Mouse (Mus musculus) liver, embryonic 12.5 days (tissue): ENCODE measurements around the gene Shisa4. TPM values are rescaled to one million over a fixed set of nuclear protein-coding genes. Genes with fewer than 3 reads are reported as not detected.

Experiments used
- ATAC-seq: fragments of 200-750 bp; cut with Nextera tagmentation; 2 replicates; pipeline ENCODE4 v1.8.0; 2017; ENCODE audit warnings: moderate number of reproducible peaks, mild to moderate bottlenecking, moderate library complexity
- H3K27ac ChIP-seq: fragments of 300-500 bp; sonication (generic); 2 replicates; pipeline ENCODE4 v1.5.1; 2016; ENCODE audit warnings: mild to moderate bottlenecking
- H3K27me3 ChIP-seq: fragments of 300-500 bp; sonication (generic); replicated peaks from 2 replicates; pipeline ENCODE4 v1.6.1; 2016; ENCODE audit warnings: mild to moderate bottlenecking, moderate library complexity
- H3K36me3 ChIP-seq: fragments of 300-500 bp; sonication (generic); 2 replicates; pipeline ENCODE4 v1.6.1; 2016; ENCODE audit warnings: mild to moderate bottlenecking, moderate library complexity
- H3K4me1 ChIP-seq: fragments of 300-500 bp; sonication (generic); 2 replicates; pipeline ENCODE4 v1.6.1; 2016
- H3K4me2 ChIP-seq: fragments of 300-500 bp; sonication (generic); 2 replicates; pipeline ENCODE4 v1.6.1; 2016; ENCODE audit warnings: mild to moderate bottlenecking, moderate library complexity
- H3K4me3 ChIP-seq: fragments of 300-500 bp; sonication (generic); 2 replicates; pipeline ENCODE4 v1.5.1; 2016; ENCODE audit warnings: mild to moderate bottlenecking, moderate library complexity
- H3K9ac ChIP-seq: fragments of 300-500 bp; sonication (generic); 2 replicates; pipeline ENCODE4 v1.6.1; 2016; ENCODE audit warnings: mild to moderate bottlenecking, moderate library complexity
- H3K9me3 ChIP-seq: fragments of 300-500 bp; sonication (generic); replicated peaks from 2 replicates; pipeline ENCODE4 v1.6.1; 2016; ENCODE audit warnings: mild to moderate bottlenecking, moderate library complexity
- WGBS: fragments of 180-500 bp; shearing (Covaris S2); methylation state at CpG from one replicate; pipeline ENCODE4 v1.1.7; 2016; ENCODE audit not compliant: insufficient replicate concordance; 5-methylcytosine and 5-hydroxymethylcytosine counted together
- polyA plus RNA-seq: library from polyadenylated mRNA; unstranded; fragments of >200 nt; fragmentation: Nextera tagmentation; extraction: Ambion mirVana; gene quantifications from 2 replicates; pipeline ENCODE4 v1.2.1, GENCODE M21; 2016

The Shisa4 gene
- polyA plus RNA-seq, 1 experiment from 2014 or later = 5.4 TPM

DNA sequence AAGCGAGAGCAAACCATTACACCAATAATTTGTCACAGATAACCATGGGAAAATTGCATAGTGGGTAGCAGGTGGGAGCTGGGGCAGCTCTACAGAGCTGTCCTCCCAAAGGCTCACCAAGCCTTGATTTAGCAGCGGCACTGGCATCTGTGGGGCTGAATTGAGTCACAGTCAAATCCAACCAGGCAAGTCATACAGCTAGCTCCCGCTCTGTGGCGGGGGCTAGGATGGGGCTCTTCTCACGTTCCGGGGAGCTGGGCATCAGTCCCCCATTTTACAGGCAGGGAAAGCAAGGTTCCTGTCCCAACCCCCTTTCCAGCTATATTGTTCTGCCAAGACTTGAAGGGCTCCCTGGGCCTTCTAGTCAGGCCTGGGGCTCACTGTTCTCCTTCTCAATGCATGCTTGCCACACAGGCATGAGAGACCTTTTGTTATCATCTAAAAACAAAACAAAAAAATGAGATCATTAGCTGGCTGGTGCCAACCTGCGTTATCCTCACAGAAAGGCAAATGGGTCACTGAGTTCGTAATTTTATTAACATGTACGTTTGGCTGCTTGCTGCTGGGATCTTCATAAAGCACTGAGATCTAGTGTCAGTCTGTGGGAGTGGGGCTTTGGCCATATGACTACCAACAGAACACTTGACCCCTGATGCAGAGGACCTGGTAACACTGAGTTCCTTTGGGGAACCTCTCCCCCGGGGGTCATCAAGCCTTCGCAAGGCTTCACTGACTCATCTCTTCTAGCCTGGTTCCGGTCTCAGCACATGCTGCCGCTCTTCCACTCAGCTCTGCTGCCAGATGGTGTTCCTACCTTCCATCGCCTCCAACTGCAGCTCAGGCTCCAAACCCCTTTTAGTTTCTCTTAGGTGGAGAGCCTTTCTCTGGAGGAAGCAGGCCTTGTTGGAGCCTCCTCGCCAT is 5.3 kb upstream of the Shisa4 start:
- Histone ChIP-seq H3K9me3 (no peaks in the 10 kb centered on the region), H3K27me3 (peaks cover 25% of the 10 kb centered on the region), H3K27ac (no peak overlapping the region), H3K4me1 (no peaks in the 10 kb centered on the region), H3K4me3 (no peak overlapping the region), H3K4me2 (no peak overlapping the region), H3K36me3 (peaks cover 29% of the 10 kb centered on the region), H3K9ac (no peak overlapping the region)
- no peak for ATAC-seq
- WGBS = 71% methylated on average over 15 of the region's 15 CpGs

DNA sequence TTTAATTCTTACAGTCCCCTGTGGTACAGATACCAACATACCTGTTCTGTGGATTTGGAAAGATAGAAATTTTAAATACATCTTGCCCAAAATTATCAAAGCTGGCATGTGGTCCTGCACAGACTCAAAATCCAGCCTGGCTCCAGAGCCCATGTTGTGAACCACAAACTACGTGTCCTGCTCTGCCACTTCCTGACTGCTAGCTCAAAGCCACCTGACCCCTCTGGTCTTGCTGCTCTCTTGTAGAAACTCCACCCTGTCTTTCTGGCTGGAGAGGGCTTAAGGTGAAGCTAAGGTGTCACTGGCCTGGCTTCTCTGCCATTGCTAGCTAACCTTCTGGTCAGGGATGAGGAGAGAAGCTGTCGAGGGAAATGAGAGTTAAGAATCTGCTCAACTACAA is 4.0 kb upstream of the Shisa4 start:
- H3K9ac ChIP-seq = no peak overlapping the region
- WGBS = 40% methylated on average over 2 of the region's 2 CpGs

DNA sequence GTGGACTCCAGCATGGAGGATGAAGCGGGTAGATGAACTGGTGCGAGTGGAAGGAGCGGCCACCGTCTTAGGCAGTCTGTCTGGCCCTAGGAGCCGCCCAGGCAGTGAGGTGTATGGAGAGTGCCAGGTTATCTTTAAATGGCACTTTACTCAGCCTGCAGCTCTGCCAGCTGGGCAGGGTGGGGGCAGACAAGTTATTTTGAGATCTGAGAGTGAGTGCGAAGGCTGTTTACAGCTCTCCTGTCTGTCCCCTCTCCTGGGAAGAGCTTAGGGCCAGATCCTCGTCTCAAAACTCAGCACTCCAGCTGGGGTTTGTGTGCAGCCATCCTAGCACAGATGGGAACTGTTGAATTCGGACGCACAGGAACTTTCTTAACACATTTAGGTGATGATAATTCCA is 3.5 kb upstream of the Shisa4 start:
- no peak for ATAC-seq
- Histone ChIP-seq H3K4me1 (peaks cover 11% of the 10 kb centered on the region; the same call in 1 of the 2 replicates), H3K4me2 (no peak overlapping the region), H3K4me3 (no peak overlapping the region), H3K9ac (no peak overlapping the region), H3K27me3 (peaks cover 42% of the 10 kb centered on the region), H3K36me3 (peaks cover 11% of the 10 kb centered on the region), H3K9me3 (no peaks in the 10 kb centered on the region), H3K27ac (no peak overlapping the region)
- 55% methylated on average over 9 of the region's 9 CpGs for WGBS

More for the DNA sequence above, 4.0 kb upstream of the Shisa4 start:
- Histone ChIP-seq H3K27me3 (peaks cover 38% of the 10 kb centered on the region), H3K9me3 (no peaks in the 10 kb centered on the region), H3K4me2 (no peak overlapping the region), H3K27ac (no peak overlapping the region), H3K36me3 (peaks cover 16% of the 10 kb centered on the region), H3K4me1 (peaks cover 9% of the 10 kb centered on the region; the same call in 1 of the 2 replicates), H3K4me3 (no peak overlapping the region)
- ATAC-seq = no peak

DNA sequence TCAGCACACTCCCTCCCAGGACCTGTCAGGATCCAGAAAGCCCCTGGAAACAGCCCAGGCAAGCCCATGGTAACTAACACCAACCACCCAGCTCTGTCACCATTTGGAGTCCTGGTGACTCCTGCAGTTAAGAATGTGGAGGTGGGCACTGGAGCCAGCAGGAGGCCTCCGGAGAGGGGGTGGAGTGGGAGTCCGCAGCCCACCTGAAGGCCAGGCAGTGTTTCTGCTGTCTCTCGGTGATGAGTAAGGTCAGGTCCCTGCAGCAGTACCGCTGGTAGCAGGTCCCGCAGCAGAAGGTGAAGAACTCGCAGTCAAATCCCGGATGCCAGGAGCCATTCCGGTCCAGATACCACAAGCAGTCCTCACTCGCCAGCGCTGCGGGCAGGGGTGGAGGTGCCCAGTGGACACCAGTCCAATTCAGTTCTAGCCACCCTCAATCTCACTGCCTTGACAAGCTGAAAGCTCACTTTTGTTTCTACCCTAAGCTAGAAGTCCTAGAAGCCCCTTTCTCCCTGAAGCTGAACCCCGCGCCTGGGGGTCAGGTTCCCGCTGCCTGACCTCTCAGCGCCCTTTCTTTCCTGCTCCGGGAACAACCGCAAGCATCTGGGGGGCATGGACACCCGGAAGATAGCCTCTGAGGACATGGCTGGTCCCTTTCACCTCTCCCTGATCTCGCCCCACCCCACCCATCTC is 716 bp downstream of the Shisa4 start:
- H3K9ac ChIP-seq = peak overlapping the region; percentile 57
- no peak for ATAC-seq
- H3K9me3 ChIP-seq = no peaks in the 10 kb centered on the region
- H3K27me3 ChIP-seq = peaks cover 65% of the 10 kb centered on the region
- 8% methylated on average over 19 of the region's 19 CpGs for WGBS
- no peaks in the 10 kb centered on the region for H3K36me3 ChIP-seq
- H3K27ac ChIP-seq = no peak overlapping the region
- H3K4me2 ChIP-seq = peak overlapping the region; percentile 76
- peak overlapping the region; percentile 53 for H3K4me3 ChIP-seq
- H3K4me1 ChIP-seq = peaks cover 11% of the 10 kb centered on the region; the same call in 1 of the 2 replicates

GRCm38 (mm10) chr1:135373171-135373677 is 1.8 kb downstream of the Shisa4 start:
- 48% methylated on average over 4 of the region's 4 CpGs for WGBS
- H3K4me3 ChIP-seq = no peak overlapping the region
- H3K4me1 ChIP-seq = peaks cover 19% of the 10 kb centered on the region; the same call in 1 of the 2 replicates
- H3K9ac ChIP-seq = no peak overlapping the region
- no peaks in the 10 kb centered on the region for H3K36me3 ChIP-seq
- no peaks in the 10 kb centered on the region for H3K9me3 ChIP-seq
- no peak overlapping the region for H3K27ac ChIP-seq
- ATAC-seq = no peak
- no peak overlapping the region for H3K4me2 ChIP-seq
- peaks cover 69% of the 10 kb centered on the region for H3K27me3 ChIP-seq

DNA sequence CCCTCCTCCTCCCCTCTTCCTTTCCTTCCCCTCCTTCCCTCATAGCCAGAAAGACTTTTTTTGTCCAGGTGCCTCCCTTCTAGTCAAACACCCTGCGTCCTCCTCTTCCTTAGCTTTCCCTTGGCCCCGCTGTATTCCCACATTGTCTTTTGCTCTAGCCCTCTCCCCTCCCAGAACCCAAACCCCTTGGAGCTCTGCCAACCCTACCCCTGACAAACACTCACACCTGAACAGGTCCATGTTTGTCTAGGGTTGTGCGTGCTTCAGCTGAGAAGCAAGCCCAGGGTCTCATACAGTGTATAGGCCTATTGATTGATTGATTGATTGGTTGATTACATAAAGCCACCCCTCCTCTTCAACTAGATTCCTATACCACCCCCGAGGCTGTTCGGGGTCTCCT is 5.6 kb downstream of the Shisa4 start:
- Histone ChIP-seq H3K9me3 (no peaks in the 10 kb centered on the region), H3K4me1 (peaks cover 16% of the 10 kb centered on the region; the same call in 1 of the 2 replicates), H3K27me3 (peaks cover 48% of the 10 kb centered on the region), H3K27ac (no peak overlapping the region), H3K36me3 (no peaks in the 10 kb centered on the region), H3K4me2 (no peak overlapping the region), H3K9ac (no peak overlapping the region), H3K4me3 (no peak overlapping the region)
- 71% methylated on average over 5 of the region's 5 CpGs for WGBS
- no peak for ATAC-seq

- Histone ChIP-seq H3K4me2 (peak overlapping the region; percentile 72), H3K9ac (no peak overlapping the region), H3K27ac (no peak overlapping the region), H3K4me1 (peaks cover 12% of the 10 kb centered on the region; the same call in 1 of the 2 replicates), H3K9me3 (no peaks in the 10 kb centered on the region), H3K36me3 (no peaks in the 10 kb centered on the region), H3K4me3 (peak overlapping the region; percentile 41; the same call in 1 of the 2 replicates), H3K27me3 (peaks cover 43% of the 10 kb centered on the region)
- 14% methylated on average over 14 of the region's 14 CpGs for WGBS
- no peak for ATAC-seq
These were observed 6.1 kb downstream of the Shisa4 start for GRCm38 (mm10) chr1:135368982-135369381.

GRCm38 (mm10) chr1:135368245-135368644 is 6.8 kb downstream of the Shisa4 start:
- H3K9ac ChIP-seq = peak overlapping the region; percentile 39; the same call in 1 of the 2 replicates
- H3K9me3 ChIP-seq = no peaks in the 10 kb centered on the region
- peaks cover 38% of the 10 kb centered on the region for H3K27me3 ChIP-seq
- WGBS = 3% methylated on average over 20 of the region's 20 CpGs
- peak overlapping the region; percentile 72 for H3K4me2 ChIP-seq
- peak overlapping the region; percentile 41 for H3K4me3 ChIP-seq
- ATAC-seq = no peak
- peaks cover 10% of the 10 kb centered on the region; the same call in 1 of the 2 replicates for H3K4me1 ChIP-seq
- no peak overlapping the region for H3K27ac ChIP-seq
- no peaks in the 10 kb centered on the region for H3K36me3 ChIP-seq

GRCm38 (mm10) chr1:135367595-135367994 is 7.4 kb downstream of the Shisa4 start:
- Histone ChIP-seq H3K4me3 (no peak overlapping the region), H3K9ac (no peak overlapping the region), H3K27ac (no peak overlapping the region), H3K4me1 (peaks cover 10% of the 10 kb centered on the region; the same call in 1 of the 2 replicates), H3K4me2 (no peak overlapping the region), H3K9me3 (no peaks in the 10 kb centered on the region), H3K36me3 (no peaks in the 10 kb centered on the region), H3K27me3 (peaks cover 31% of the 10 kb centered on the region)
- 62% methylated on average over 8 of the region's 8 CpGs for WGBS
- ATAC-seq = no peak

- H3K27me3 ChIP-seq = peaks cover 25% of the 10 kb centered on the region
- H3K9me3 ChIP-seq = no peaks in the 10 kb centered on the region
- no peak overlapping the region for H3K4me3 ChIP-seq
- peaks cover 10% of the 10 kb centered on the region; the same call in 1 of the 2 replicates for H3K4me1 ChIP-seq
- 71% methylated on average over 7 of the region's 7 CpGs for WGBS
- no peak overlapping the region for H3K9ac ChIP-seq
- ATAC-seq = no peak
- no peak overlapping the region for H3K27ac ChIP-seq
- H3K36me3 ChIP-seq = no peaks in the 10 kb centered on the region
- H3K4me2 ChIP-seq = no peak overlapping the region
These were observed 8.0 kb downstream of the Shisa4 start for GRCm38 (mm10) chr1:135367005-135367404.

DNA sequence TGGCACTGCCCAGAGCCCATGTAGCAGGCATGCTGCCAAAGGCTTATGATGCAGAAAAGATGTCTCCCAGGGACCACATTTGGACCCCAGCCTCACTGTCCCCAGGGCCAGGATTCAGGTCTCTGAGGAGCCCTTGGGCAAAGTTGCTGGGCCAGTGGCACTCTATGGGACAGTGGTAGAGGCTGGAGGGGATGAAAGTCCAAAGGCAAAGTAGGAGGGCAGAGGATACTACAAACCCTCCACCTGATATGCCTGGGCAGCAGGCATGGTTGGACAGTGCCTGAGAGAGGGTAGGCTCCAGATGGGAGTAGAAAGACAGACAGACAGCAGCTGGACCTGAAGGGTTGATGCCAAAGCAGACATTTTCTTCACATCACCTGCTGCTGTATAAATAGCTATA is 8.7 kb downstream of the Shisa4 start:
- Histone ChIP-seq H3K4me3 (no peak overlapping the region), H3K36me3 (no peaks in the 10 kb centered on the region), H3K9me3 (no peaks in the 10 kb centered on the region), H3K4me1 (peaks cover 10% of the 10 kb centered on the region; the same call in 1 of the 2 replicates), H3K27me3 (peaks cover 22% of the 10 kb centered on the region), H3K4me2 (no peak overlapping the region), H3K9ac (no peak overlapping the region), H3K27ac (no peak overlapping the region)
- ATAC-seq = no peak

DNA sequence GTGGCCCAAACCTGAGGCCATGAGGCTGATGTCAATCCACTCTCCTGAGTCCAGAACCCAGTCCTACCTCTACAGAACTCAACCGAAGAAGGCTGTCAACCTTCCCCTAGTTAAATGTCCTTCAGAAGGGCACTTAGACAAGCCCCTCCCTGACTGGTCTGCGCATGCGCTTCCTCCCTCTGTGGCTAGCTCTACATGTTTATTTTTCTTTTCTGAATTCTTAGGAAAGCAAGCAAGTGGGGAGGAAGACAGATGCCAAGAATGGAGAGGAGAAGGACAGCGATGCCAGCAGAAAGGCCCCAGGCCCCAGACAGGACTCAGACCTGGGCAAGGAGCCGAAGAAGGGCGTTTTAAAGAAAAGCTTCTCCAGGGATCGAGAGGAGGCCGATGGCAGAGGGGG is 11.6 kb downstream of the Shisa4 start:
- Histone ChIP-seq H3K36me3 (no peaks in the 10 kb centered on the region), H3K9me3 (no peaks in the 10 kb centered on the region), H3K27me3 (peaks cover 9% of the 10 kb centered on the region; the same call in 1 of the 2 replicates), H3K4me2 (no peak overlapping the region), H3K27ac (no peak overlapping the region), H3K4me1 (peaks cover 5% of the 10 kb centered on the region; the same call in 1 of the 2 replicates), H3K9ac (no peak overlapping the region), H3K4me3 (no peak overlapping the region)
- ATAC-seq = no peak
- 72% methylated on average over 8 of the region's 8 CpGs for WGBS
